Mouse (Mus musculus) kidney, postnatal 14 days (tissue): ENCODE results near the gene Iscu.
A peak's percentile ranks its signal among the peaks of the same experiment; 100 is the strongest.

Experiments
- DNase-seq: peaks from one replicate; pipeline ENCODE4 v3.0.0; 2022; ENCODE audit warnings: mixed read lengths

Gene Iscu

DNA sequence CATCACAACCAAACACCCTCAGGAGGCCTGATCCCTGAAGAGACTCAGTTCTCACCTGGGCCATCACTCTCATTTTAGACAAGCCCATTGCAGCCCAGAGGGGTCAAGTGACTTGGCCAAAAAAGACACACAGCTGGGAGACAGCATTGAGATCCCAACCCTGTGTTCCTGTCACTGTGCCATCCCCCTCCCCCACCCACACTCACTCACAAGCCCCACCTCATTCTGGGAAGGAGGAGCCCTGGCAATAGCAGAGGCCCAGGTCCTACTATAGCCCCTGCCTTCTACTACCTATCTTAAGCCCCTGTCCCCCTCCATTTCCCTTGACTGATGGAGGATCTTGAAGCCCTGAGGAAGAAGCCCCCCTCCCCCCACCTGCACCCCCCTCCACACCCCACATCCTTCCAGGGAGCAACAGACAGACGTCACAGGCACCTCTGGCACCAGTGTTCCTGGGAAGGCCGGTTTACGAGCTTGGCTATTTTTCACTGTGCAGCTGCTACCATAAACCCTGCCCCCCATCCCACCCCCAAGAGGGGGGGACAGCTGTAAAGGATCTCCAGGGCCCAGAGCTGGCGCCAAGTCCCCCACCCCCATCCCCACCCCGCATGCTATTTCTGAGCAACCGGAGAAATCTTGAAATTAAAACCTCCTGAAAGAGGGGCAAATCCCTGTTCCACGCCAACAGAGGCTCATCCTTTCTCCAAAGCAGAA lies 16.7 kb downstream of the Iscu start:
- DNase-seq = peak; percentile 87

DNA sequence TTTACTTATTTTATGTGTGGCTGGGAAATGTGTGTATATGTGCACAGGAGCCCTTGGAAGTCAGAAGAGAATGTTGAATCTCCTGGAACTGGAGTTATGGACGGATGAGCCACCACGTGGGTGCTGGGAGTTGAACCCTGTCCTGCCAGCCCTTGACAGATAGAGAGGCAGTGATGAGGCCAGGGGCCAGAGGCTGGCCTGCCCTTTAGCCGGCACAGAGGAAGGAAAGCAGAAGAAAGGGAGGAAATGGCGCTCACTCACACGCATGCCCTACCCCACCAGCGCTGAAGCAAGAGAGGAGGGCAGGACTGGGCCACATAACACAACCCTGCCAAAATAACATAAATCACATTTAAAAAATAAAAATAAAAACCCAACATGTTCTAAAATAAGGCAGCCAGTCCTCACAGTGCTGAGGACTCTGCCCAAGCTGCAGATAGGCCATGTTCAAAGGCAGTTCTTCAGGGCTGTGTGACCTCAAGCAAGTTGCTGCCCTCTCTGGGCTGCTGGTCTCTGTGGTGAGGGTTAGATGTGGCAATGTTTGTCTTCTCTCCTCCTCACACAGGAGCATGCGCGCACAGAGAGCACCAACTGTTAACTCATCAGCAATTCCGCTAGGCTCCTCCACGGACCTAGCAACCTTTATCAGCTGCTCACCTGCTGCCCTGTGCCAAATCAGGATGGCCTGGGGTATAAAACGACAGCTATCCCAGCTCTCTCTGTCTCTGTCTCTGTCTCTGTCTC lies 18.1 kb downstream of the Iscu start:
- peak; percentile 79 for DNase-seq

DNA sequence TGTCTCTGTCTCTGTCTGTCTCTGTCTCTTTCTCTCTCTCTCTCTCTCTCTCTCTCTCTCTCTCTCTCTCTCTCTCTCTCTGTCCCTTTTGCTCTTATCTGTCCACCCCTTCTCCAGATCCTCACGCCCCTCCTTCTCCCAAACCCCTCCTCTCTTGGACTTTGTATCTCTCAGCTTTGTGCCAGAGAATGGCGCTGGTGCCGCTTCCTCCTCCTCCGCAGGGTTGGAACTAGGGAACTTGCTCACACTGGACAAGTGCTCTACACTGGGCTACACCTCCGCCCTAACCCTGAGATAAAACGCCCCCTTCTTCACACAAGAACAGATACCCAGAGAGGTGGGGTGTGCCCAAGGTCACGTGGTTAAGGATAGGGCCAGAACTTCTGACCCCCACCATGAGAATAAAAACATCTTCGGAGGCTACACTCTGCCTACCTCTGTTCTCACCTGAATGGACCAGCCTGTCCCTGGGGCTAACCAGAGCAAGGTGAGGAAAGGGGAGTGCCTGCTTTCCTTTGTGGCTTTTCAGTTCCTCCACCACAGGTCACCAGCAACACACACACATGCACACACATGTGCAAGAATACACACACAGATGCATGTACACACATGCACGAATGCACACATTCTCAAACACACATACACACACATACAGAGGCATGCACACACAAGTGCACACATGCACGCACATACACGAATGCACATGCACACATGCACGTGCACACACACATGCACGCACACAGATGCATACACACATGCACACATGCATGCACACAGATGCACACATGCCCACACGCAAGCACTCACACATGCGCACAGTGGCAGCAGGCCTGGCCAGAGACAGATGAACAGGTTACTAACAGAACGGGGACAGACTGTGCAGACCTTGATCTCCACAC lies 18.9 kb downstream of the Iscu start:
- peak; percentile 48 for DNase-seq

DNA sequence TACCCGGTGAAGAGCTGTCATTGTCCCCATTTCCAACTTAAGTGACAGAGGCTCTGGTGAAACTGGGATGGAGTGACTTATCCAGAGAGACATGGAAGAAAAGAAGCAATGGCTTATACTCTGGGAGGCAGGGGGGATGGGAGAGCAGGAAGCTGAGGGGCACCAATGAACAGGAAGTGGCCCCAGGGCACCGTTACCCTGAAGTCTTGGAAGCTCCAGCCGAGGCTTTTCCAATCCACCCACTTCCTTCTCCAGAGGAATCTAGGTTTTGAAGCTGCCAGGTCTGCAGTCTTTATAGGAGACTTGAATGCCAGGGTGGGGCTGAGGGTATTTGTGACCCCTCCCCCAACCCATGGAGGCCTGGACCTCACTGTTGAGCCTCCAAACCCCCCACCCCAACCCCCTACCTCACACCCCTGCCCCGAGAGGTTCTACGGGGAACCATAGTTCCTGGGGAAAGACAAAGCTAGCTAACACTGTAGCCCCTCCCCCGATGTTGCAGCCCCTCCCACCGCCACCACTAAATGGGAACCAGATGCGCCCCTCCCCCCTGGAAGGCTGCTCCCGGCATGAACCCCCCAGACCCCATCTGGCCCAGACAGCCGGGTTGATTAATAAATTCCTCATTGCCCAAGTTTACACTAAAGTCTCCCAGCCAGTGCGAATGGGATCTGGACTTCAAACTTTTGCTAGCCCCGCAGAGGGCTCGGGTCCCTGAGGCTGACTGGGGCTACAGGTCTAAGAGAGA lies 24.0 kb downstream of the Iscu start:
- peak; percentile 52 for DNase-seq

DNA sequence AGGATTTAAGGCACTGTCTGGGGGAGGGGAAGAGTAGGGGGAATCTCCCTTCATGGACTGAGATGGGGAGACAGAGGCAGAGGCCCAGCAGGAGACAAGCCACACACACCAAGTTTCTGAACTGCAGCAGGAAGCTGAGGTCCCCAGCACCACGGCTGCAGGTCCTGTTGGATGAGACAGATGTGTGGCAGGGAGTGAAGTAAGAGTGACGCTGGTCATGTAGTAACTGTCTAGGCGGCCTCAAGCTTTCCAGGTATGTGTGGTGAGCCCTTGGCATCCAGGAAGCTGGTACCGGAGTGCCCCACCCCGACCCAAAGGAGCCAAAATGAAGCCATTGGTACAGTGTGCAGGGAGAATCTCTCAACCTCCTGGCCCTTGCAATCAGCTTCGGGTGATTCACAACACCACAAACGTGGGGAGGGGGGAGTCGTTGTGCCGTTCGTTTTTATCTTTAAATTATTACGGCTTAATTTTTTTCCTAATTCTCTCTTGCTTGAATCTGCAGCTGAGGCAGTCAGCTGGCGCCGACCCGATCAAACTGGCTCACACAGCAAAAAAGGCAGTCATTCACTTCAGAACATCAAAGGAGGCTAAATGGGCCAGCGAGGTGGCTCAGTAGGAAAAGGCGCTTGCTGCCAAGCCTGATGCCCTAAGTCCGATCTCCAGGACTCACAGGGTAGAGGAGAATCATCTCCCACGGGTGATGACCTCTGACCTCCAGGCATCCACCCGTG lies 24.8 kb downstream of the Iscu start:
- DNase-seq = no peak

DNA sequence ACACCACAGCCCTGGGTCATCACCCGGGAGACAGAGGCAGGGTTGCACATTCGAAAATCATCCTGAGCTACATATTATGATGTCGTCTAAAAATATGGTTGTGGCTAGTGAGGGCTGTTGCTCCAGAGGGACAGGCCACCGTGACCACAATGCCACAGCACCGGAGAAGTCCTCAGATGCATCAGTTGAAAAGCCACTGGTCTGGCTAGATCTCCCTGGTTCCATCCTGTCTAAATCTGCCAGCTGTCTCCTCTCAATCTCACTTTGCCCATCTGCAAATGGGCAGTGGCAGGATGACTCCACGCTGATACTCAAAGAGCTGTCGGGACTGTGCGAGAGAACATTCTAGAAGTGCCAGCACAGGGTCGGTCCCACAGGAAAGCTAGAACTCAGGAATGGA lies 26.0 kb downstream of the Iscu start:
- no peak for DNase-seq

DNA sequence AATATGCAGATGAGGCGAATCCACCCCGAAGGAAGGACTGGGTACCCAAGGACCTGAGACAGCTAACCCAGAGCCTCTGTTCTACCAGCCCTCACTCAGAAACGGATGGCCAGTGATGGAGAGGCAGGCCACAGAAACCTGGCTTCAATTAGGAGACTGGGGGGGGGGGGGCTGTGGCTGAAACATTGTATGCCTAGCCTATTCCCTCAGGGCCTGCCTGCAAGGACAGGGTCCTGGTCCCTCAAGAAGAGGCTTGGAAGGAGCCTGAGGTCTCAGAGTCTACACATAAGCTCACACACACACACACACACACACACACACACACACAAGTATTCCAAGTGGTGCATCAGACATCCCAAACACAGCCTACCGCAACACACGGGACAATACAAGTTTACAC lies 27.1 kb downstream of the Iscu start:
- no peak for DNase-seq

DNA sequence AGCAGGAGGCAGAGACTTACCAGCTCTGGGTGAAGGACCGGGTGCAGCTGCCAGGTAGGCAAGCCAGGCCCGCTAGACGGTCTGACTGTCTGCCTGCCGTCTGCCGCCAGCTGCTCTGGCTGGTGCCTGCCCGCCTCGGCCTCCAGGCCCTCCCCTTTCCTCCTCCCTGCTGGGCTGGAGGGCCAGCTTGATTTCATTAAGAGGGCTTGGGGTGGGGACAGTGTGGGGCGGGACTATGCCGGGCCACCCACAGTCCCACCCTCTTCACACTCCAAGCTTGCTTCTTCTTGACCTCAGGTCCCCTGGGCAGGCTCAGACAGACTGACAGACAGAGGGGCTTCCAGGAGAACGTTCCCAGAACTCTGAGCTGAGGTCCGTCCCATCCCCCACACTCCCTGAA lies 27.7 kb downstream of the Iscu start, which contains the start of gene Tmem119:
TSS of gene Tmem119 (minus strand) at position 237 of the 400 bp plus-strand sequence.
- peak; percentile 76 for DNase-seq

DNA sequence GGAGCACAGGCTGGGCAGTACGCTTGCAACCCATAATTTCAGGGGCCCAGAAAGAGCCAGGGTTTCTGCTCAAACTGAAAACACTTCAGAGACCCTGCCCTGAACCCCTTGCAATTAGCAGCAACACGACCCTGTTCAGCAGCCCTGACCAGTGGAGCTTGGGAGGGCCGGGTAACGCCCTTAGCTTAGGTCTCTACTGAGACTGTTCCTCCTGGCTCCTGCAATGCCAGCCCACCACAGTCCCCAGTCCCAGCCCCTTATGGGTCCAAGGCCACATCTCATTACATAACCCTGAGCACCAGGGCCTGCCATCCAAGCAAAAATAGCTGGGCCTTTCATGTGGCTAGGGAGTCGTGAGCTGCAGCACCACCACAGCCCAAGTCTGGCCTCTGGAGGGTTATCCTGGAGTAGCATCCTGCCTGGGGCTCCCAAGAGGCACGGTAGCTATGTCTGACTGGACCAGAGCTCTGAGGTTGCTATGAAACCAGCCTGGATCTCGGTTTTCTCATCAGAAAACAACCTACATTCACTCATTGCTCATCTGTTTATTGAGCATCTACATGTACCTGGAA lies 31.9 kb downstream of the Iscu start:
- no peak for DNase-seq

DNA sequence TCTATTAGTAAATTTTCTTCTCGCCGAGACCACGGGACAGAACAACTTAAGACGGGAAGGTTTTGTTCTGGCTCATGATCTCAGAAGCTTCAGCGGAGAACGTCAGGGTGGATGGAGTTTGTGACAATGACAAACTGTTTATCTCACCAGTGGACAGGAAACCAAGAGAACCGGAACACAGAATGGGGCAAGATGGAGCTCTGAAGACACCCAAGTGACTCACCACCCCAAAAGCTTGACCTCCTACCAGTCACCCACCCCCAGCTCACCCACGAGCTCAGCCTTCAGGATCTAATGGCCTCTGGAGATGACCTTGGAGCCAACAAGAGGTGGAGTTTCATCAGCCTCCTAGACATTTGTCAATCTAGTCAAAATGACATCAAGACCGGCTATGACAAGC lies 32.8 kb downstream of the Iscu start:
- no peak for DNase-seq

DNA sequence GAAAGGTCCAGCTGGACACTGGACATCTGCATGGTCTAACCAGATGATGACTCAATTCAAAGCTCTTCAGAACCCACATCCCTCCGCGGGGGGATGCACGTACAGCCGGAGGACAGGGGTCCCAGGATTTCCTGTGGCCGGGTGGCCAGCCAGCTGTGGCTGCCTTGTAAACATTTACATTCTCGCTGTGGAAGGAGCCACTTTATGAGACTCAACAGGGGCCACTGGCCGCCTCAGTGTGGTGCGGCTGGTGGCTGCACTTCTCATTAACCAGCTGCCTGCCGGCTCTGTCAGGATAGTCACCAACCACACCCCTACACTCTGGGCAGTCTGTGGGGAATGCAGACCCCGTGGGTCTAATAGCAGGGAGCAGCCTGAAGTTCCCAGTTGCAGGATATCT lies 33.9 kb downstream of the Iscu start:
- DNase-seq = no peak

DNA sequence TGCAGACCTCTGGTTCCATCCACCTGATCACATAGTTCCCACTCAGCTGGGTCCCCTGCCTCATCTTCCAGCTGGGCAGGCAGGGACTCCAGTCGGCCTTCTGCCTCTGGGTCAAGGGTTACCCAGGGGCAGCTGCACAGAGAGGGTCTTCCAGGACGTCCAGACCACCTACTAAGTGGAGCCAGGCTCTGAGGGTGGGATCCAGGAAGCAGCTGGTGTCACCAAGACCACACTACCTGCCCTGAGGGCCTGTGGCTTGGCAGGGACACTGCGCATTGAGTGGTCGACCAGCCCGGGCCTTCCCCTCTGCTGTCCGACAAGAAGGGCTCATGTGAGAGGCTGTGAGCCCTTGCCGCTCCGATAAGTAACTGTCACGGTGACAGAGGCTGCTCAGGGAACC lies 35.2 kb downstream of the Iscu start:
- no peak for DNase-seq

DNA sequence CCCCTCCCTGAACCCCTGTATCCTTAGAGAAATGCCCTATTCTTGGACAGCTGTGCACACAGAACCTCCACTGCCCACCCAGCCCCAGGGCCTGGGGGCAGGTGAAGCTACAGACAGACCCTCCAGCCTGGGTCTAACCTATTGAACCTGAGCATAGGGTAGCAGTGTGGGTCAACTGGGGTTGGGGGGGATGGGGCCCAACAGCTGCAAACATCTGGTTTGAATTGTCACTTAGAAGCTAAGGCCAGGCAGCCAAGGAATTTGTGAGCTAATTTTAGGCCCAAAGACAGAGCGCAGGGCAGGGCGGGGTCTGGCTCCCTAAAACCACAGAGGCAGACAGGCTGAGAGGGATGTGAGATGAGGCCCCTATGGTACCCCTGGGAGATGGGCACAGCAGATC lies 35.6 kb downstream of the Iscu start:
- DNase-seq = no peak

DNA sequence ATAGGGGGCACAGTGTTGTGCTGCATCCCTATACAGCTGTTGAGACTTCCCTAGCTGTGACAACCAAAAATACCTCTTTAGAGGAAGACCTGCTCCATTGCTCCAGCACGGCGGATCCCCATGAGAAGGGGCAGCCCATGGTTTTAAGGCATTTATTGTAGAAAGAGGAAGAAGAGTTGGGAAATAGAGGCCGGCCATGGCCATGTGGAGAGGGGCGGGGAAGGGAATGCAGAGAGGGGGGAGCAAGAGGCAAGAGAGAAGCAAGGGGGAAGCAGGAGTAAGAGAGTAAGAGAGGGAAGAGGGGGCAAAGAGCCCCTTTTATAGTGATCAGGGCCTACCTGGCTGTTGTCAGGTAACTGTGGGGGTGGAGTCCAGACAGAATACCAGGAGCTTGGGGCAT lies 37.6 kb downstream of the Iscu start:
- no peak for DNase-seq

DNA sequence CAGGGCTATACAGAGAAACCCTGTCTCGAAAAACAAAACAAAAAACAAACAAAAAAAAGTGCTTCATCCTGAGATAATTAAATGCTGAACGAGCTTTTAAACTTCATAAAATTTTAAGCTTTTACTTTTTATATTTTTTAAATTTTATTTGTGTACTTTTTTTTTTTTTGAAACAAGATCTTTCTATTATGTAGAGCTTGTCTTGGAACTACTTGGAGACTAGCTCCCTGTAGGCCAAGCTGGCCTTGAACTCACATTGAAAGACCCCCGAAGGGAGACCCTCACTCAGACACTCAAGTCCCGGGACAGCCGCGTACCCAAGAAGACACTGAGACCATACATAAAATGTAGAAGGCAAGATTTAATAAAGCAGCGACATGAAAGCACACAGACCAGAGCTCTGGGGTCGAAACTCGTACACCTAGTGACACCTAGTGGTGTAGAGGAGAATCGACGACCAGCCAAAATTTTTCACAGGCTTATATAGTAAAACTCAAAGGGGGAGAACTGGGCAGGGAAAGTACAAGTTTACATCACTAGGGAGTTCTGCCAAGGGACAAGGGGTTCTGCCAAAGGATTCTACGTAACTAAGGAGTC lies 39.4 kb downstream of the Iscu start:
- peak; percentile 49 for DNase-seq

DNA sequence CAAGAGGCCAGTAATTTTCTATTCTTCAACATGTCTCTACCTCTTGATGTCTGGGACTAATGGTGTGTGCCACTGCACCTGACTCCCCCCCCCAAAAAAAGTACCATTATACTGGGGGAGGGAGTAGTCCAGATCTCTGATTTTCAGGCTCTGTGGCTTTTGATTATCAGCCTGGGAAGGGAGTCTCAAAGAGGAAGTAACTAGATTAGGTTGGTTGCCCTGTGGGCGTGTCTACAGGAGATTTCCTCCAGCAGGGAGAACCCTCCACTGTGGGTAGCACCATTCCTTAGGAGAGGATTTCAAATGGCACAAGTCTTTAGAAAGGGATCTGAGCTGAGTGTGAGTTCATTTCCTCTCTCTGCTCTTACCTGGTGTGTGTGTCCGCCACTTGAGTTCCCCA lies 40.1 kb downstream of the Iscu start:
- no peak for DNase-seq

DNA sequence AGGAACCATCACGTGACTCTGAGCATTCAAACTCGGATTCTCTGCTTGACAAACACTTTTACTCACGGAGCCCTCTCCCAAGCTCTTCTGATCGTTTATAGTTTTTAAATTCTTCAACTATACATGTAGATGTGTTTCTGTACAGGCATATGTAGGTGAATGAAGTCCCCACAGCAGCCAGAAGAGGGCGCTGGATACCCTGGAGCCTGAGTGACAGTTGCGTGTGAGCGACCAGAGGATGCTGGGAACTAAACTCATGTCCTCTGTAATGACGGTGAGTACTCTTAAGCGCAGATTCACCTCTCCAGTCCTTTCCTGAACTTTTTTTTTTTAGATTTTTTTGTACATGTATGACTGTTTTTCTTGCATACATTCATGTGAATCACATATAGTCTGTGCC lies 41.1 kb downstream of the Iscu start:
- no peak for DNase-seq

DNA sequence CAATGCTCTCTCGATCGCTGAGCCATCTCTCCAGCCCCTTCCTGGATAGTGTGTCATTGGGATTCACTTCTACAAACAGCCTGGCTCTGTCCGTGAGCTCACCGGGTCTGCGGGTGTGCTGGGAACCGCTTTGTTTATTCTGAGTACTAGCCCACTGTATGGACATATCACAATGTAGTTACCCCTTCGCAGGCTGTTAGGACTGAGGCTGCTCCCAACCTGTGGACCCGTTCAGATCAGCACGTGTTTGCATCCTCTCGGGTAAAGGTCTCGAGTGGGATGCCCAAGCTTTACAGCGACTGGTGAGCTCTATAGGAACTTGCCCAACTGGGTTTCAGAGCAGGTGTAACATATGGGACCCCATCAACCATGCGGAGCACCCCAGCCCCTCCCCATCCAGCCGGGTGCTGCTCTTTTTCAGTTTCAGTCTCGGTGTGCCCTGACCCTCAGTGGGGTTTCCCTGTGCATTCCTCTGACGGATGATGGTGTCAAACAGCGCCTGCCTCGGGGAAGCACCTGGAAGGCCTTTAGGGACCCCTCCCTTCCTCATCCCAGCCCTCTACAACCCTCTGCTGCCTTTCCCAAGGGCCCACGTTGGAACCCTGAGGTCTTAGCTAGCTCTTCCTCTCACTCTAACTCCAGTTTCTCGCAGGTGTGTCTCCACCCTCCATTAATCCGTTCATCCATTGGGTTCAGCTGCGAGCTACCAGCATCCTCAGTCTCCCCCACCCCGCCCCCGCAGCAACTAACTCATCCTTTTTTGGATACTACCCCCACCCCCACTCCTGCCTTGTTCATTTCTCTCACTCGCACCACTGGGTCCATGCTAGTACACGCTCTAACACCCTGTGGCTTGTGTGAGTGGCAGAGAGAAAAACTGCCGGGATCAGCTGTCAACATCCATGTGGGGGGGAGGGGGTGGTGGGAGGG lies 41.8 kb downstream of the Iscu start:
- DNase-seq = no peak

DNA sequence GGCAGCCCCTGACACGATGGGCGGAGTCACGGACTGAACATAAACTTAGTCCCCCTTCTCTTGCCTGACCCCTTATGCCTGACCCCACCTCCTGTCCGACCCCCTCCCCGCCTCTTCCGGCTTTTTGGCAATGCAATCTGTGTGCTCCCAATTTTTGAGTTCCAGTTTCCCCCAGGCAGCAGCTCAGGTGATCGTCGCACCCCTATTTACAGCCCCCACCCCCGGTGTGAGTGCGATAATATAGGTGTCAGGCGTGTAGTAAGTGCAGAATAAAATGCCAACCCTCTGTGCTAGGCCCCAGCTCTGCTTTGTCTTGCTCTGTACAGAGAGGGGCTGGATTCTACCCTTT lies 42.5 kb downstream of the Iscu start:
- no peak for DNase-seq

DNA sequence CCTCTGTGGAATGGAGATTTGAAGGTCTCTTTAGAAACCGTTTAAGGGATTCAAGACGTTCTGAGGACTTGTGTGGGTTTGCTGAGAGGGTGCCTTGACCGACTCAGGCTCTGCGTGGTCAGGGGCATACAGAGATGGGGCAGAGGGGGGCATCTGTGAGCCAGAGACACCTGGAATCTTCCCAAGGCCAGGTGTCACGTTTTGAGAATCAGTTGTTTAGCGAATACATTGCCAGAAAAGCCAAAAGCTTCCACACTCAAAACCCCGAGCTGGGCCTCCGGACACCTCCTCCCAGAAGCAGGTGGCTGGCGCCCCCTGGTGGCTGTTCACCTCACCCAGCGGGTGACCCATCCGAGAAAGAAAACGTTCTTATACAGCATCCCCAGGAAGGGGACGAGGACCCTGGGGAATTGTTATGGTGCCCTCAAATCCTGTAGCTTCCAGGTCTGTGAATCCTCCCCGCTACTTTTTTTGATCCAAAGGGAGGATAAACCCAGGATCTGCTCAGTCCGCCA lies 43.1 kb downstream of the Iscu start:
- peak; percentile 72 for DNase-seq
